Mouse (Mus musculus) stomach, postnatal 0 days (tissue): ENCODE results near the gene Lsm2.

Experiments
- CTCF ChIP-seq: IDR thresholded peaks from 2 replicates; pipeline ENCODE4 v1.5.1; 2016; ENCODE audit warnings: antibody characterized with exemption, low read depth, mild to moderate bottlenecking, moderate library complexity
- EP300 ChIP-seq: optimal IDR thresholded peaks from 2 replicates; pipeline ENCODE3; 2016; ENCODE audit warnings: antibody characterized with exemption

GRCm38 (mm10) chr17:35023756-35024155, 42.1 kb downstream of the Lsm2 start:
- TF ChIP-seq CTCF: no peak
- no peak for TF ChIP-seq EP300
